Mouse (Mus musculus) MEL (cell line): ENCODE measurements at regions not wholly inside any gene's neighbourhood (a gene's known extent, or its start where the extent isn't known, plus 50 kb on each side); places are given as distances from the start of the nearest gene placed in this dataset.

Experiments
- DNase-seq: peaks from one replicate; pipeline ENCODE4 v3.0.0; 2011; ENCODE audit warnings: low read depth, low spot score
- H3K27ac ChIP-seq: 2 replicates; pipeline ENCODE4 v1.5.1; 2012; ENCODE audit warnings: low read depth, mild to moderate bottlenecking, control low read depth, low read length, moderate library complexity; ENCODE audit not compliant: control insufficient read depth
- H3K27me3 ChIP-seq, 2 experiments: fragments of 150-350 bp in 1 of 2; sonication (generic) in 1 of 2; 2 replicates each; pipeline ENCODE4 v1.6.1; 2012; ENCODE audit warnings: low read length in 2 of 2, mild to moderate bottlenecking in 2 of 2, improper control_type of control experiment in 1 of 2, moderate library complexity in 1 of 2; ENCODE audit not compliant: insufficient read depth in 2 of 2, control insufficient read depth in 1 of 2
- H3K36me3 ChIP-seq, 2 experiments: 2 replicates each; pipeline ENCODE4 v1.6.1; 2012 to 2014; ENCODE audit warnings: low read length in 2 of 2, improper control_type of control experiment in 1 of 2, inconsistent platforms in 1 of 2, mild to moderate bottlenecking in 1 of 2; ENCODE audit not compliant: insufficient read depth in 2 of 2, control insufficient read depth in 1 of 2
- H3K4me1 ChIP-seq, 2 experiments: fragments of 150-350 bp in 1 of 2; sonication (generic) in 1 of 2; 2 replicates each; pipeline ENCODE4 v1.6.1; 2012; ENCODE audit warnings: low read length in 2 of 2, improper control_type of control experiment in 1 of 2, mild to moderate bottlenecking in 1 of 2; ENCODE audit not compliant: insufficient read depth in 2 of 2, control insufficient read depth in 1 of 2
- H3K4me3 ChIP-seq, 2 experiments: fragments of 150-350 bp in 1 of 2; sonication (generic) in 1 of 2; 2 replicates each; pipeline ENCODE4 v1.5.1; 2012; ENCODE audit warnings: low read depth in 2 of 2, low read length in 2 of 2, mild to moderate bottlenecking in 2 of 2, moderate library complexity in 2 of 2, control low read depth in 1 of 2, improper control_type of control experiment in 1 of 2; ENCODE audit not compliant: control insufficient read depth in 1 of 2, insufficient read depth in 1 of 2
- H3K79me2 ChIP-seq: 2 replicates; pipeline ENCODE4 v1.6.1; 2012; ENCODE audit warnings: mild to moderate bottlenecking, low read length, moderate library complexity; ENCODE audit not compliant: control insufficient read depth, poor library complexity, insufficient read depth
- H3K9ac ChIP-seq: 2 replicates; pipeline ENCODE4 v1.6.1; 2012; ENCODE audit warnings: low read depth, mild to moderate bottlenecking, control low read depth, low read length, moderate library complexity; ENCODE audit not compliant: control insufficient read depth, poor library complexity, severe bottlenecking
- H3K9me3 ChIP-seq: fragments of 150-350 bp; sonication (generic); replicated peaks from 2 replicates; pipeline ENCODE4 v1.6.1; 2012; ENCODE audit warnings: mild to moderate bottlenecking, low read length, improper control_type of control experiment, moderate library complexity; ENCODE audit not compliant: insufficient read depth
- BHLHE40 ChIP-seq: IDR thresholded peaks from 2 replicates; pipeline ENCODE4 v1.6.1; 2012; ENCODE audit warnings: low read depth, mild to moderate bottlenecking, inconsistent platforms, low read length, improper control_type of control experiment, borderline replicate concordance
- CHD1 ChIP-seq: IDR thresholded peaks from 2 replicates; pipeline ENCODE4 v1.6.1; 2012; ENCODE audit warnings: low read depth, mild to moderate bottlenecking, inconsistent platforms, low read length, improper control_type of control experiment
- CTCF ChIP-seq, 3 experiments: IDR thresholded peaks in 2 of 3; conservative IDR thresholded peaks in 1 of 3; 2 replicates each; pipeline ENCODE4 v1.5.1; 2011 to 2012; ENCODE audit warnings: low read length in 3 of 3, low read depth in 2 of 3, mild to moderate bottlenecking in 2 of 3, improper control_type of control experiment in 1 of 3, inconsistent platforms in 1 of 3, mixed read lengths in 1 of 3, moderate library complexity in 1 of 3; ENCODE audit not compliant: control insufficient read depth in 1 of 3, insufficient read depth in 1 of 3, poor library complexity in 1 of 3, severe bottlenecking in 1 of 3
- E2F4 ChIP-seq: IDR thresholded peaks from 2 replicates; pipeline ENCODE4 v1.6.1; 2011; ENCODE audit warnings: low read depth, low read length, improper control_type of control experiment, borderline replicate concordance
- ELF1 ChIP-seq: IDR thresholded peaks from 2 replicates; pipeline ENCODE4 v1.6.1; 2014; ENCODE audit warnings: low read depth, mild to moderate bottlenecking, inconsistent platforms, low read length, improper control_type of control experiment, moderate library complexity
- ETS1 ChIP-seq: IDR thresholded peaks from 2 replicates; pipeline ENCODE4 v1.6.1; 2012; ENCODE audit warnings: low read depth, mild to moderate bottlenecking, inconsistent platforms, low read length, improper control_type of control experiment, moderate library complexity
- GATA1 ChIP-seq: IDR thresholded peaks from 2 replicates; pipeline ENCODE4 v1.6.1; 2011; ENCODE audit warnings: low read depth, low read length, improper control_type of control experiment
- JUND ChIP-seq: IDR thresholded peaks from 2 replicates; pipeline ENCODE4 v1.6.1; 2011; ENCODE audit warnings: low read depth, mild to moderate bottlenecking, improper control_type of control experiment, low read length
- MAFK ChIP-seq: IDR thresholded peaks from 2 replicates; pipeline ENCODE4 v1.6.1; 2011; ENCODE audit warnings: low read depth, mild to moderate bottlenecking, low read length, improper control_type of control experiment, borderline replicate concordance
- MAZ ChIP-seq: IDR thresholded peaks from 2 replicates; pipeline ENCODE4 v1.6.1; 2012; ENCODE audit warnings: low read depth, mild to moderate bottlenecking, inconsistent platforms, low read length, improper control_type of control experiment
- MEF2A ChIP-seq: IDR thresholded peaks from 2 replicates; pipeline ENCODE4 v1.6.1; 2014; ENCODE audit warnings: low read depth, mild to moderate bottlenecking, inconsistent platforms, low read length, improper control_type of control experiment; ENCODE audit not compliant: poor library complexity, insufficient replicate concordance, severe bottlenecking; ENCODE audit errors: extremely low read depth
- MXI1 ChIP-seq: IDR thresholded peaks from 2 replicates; pipeline ENCODE4 v1.6.1; 2011; ENCODE audit warnings: mild to moderate bottlenecking, low read depth, low read length, improper control_type of control experiment
- MYB ChIP-seq: IDR thresholded peaks from 2 replicates; pipeline ENCODE4 v1.6.1; 2011; ENCODE audit warnings: mild to moderate bottlenecking, low read depth, low read length, improper control_type of control experiment
- NRF1 ChIP-seq: IDR thresholded peaks from 2 replicates; pipeline ENCODE4 v1.6.1; 2014; ENCODE audit warnings: low read depth, mild to moderate bottlenecking, inconsistent platforms, low read length, improper control_type of control experiment, moderate library complexity; ENCODE audit not compliant: poor library complexity, insufficient read depth, severe bottlenecking
- POLR2A ChIP-seq, 2 experiments: IDR thresholded peaks; 2 replicates each; pipeline ENCODE4 v1.6.1; 2011 to 2012; ENCODE audit warnings: low read length in 2 of 2, mild to moderate bottlenecking in 2 of 2, control low read depth in 1 of 2, improper control_type of control experiment in 1 of 2, low read depth in 1 of 2, moderate library complexity in 1 of 2; ENCODE audit not compliant: control insufficient read depth in 1 of 2, insufficient read depth in 1 of 2, poor library complexity in 1 of 2
- POLR2AphosphoS2 ChIP-seq: IDR thresholded peaks from 2 replicates; pipeline ENCODE4 v1.6.1; 2011; ENCODE audit warnings: low read length, improper control_type of control experiment
- RAD21 ChIP-seq: IDR thresholded peaks from 2 replicates; pipeline ENCODE4 v1.6.1; 2011; ENCODE audit warnings: mild to moderate bottlenecking, low read depth, low read length, improper control_type of control experiment
- SIN3A ChIP-seq: IDR thresholded peaks from 2 replicates; pipeline ENCODE4 v1.6.1; 2012; ENCODE audit warnings: low read length, improper control_type of control experiment, inconsistent platforms
- SMC3 ChIP-seq: IDR thresholded peaks from 2 replicates; pipeline ENCODE4 v1.6.1; 2011; ENCODE audit warnings: low read depth, low read length, improper control_type of control experiment
- TAL1 ChIP-seq: IDR thresholded peaks from 2 replicates; pipeline ENCODE4 v1.6.1; 2012; ENCODE audit warnings: mild to moderate bottlenecking, inconsistent platforms, low read length, moderate library complexity, mixed read lengths
- TCF12 ChIP-seq: IDR thresholded peaks from 2 replicates; pipeline ENCODE4 v1.6.1; 2014; ENCODE audit warnings: low read depth, mild to moderate bottlenecking, inconsistent platforms, low read length, improper control_type of control experiment, moderate library complexity
- USF1 ChIP-seq: IDR thresholded peaks from 2 replicates; pipeline ENCODE4 v1.6.1; 2014; ENCODE audit warnings: low read depth, mild to moderate bottlenecking, inconsistent platforms, low read length, improper control_type of control experiment, moderate library complexity
- USF2 ChIP-seq, 2 experiments: IDR thresholded peaks; 2 replicates each; pipeline ENCODE4 v1.6.1; 2011 to 2012; ENCODE audit warnings: improper control_type of control experiment in 2 of 2, low read length in 2 of 2, borderline replicate concordance in 1 of 2, inconsistent platforms in 1 of 2, low read depth in 1 of 2, mild to moderate bottlenecking in 1 of 2; ENCODE audit not compliant: insufficient read depth in 1 of 2
- ZC3H11A ChIP-seq: IDR thresholded peaks from 2 replicates; pipeline ENCODE4 v1.6.1; 2012; ENCODE audit warnings: low read depth, mild to moderate bottlenecking, inconsistent platforms, low read length, improper control_type of control experiment
- ZKSCAN1 ChIP-seq: IDR thresholded peaks from 2 replicates; pipeline ENCODE4 v1.6.1; 2012; ENCODE audit warnings: low read depth, mild to moderate bottlenecking, inconsistent platforms, low read length, improper control_type of control experiment, moderate library complexity
- ZMIZ1 ChIP-seq: IDR thresholded peaks from 2 replicates; pipeline ENCODE4 v1.6.1; 2012; ENCODE audit warnings: low read depth, mild to moderate bottlenecking, inconsistent platforms, low read length, improper control_type of control experiment, moderate library complexity
- ZNF384 ChIP-seq: IDR thresholded peaks from 2 replicates; pipeline ENCODE4 v1.6.1; 2012; ENCODE audit warnings: low read depth, mild to moderate bottlenecking, inconsistent platforms, low read length, improper control_type of control experiment

- Histone ChIP-seq H3K27ac (no peak overlapping the region), H3K36me3 (no peaks in the 10 kb centered on the region), H3K9me3 (no peaks in the 10 kb centered on the region), H3K79me2 (no peaks in the 10 kb centered on the region), H3K9ac (no peak overlapping the region), H3K27me3 (no peaks in the 10 kb centered on the region), H3K4me3 (no peak overlapping the region), H3K4me1 (no peaks in the 10 kb centered on the region)
- TF ChIP-seq CTCF (IDR thresholded peaks at IDR 0.05 in 2 of 3, conservative IDR thresholded peaks at IDR 0.05 in 1 of 3; ENCODE audit: control insufficient read depth in 1 of 3, insufficient read depth in 1 of 3, low read depth in 2 of 3, low read length in 3 of 3, poor library complexity in 1 of 3, severe bottlenecking in 1 of 3) (no peak), NRF1 (no peak), E2F4 (no peak), SMC3 (no peak), TAL1 (no peak), POLR2AphosphoS2 (no peak), ZNF384 (no peak), MXI1 (no peak), SIN3A (no peak), USF2 (IDR thresholded peaks at IDR 0.05; ENCODE audit: borderline replicate concordance in 1 of 2, insufficient read depth in 1 of 2, low read depth in 1 of 2, low read length in 2 of 2) (no peak), MAZ (no peak), BHLHE40 (no peak), MYB (no peak), MAFK (no peak), ZKSCAN1 (no peak), ETS1 (no peak), ZC3H11A (no peak), JUND (no peak), CHD1 (no peak)
- no peak for DNase-seq
Observed at GRCm38 (mm10) chr9:41699031-41699430, 425.1 kb downstream of the Sorl1 start.

GRCm38 (mm10) chr9:41697611-41698467 lies 426.3 kb downstream of the Sorl1 start:
- no peaks in the 10 kb centered on the region for H3K4me1 ChIP-seq
- no peak overlapping the region for H3K27ac ChIP-seq
- TF ChIP-seq POLR2A (IDR thresholded peaks at IDR 0.05; ENCODE audit: control insufficient read depth in 1 of 2, insufficient read depth in 1 of 2, low read depth in 1 of 2, low read length in 2 of 2, poor library complexity in 1 of 2): no peak
- no peak for TF ChIP-seq ELF1
- TF ChIP-seq TCF12: no peak
- TF ChIP-seq USF1: no peak
- no peak for TF ChIP-seq NRF1
- TF ChIP-seq RAD21: no peak
- no peak for TF ChIP-seq CTCF (IDR thresholded peaks at IDR 0.05 in 2 of 3, conservative IDR thresholded peaks at IDR 0.05 in 1 of 3; ENCODE audit: control insufficient read depth in 1 of 3, insufficient read depth in 1 of 3, low read depth in 2 of 3, low read length in 3 of 3, poor library complexity in 1 of 3, severe bottlenecking in 1 of 3)
- no peak for TF ChIP-seq ZKSCAN1
- TF ChIP-seq BHLHE40: no peak
- no peak for TF ChIP-seq SIN3A
- no peak for TF ChIP-seq GATA1
- TF ChIP-seq MEF2A: no peak
- TF ChIP-seq SMC3: no peak
- no peak for TF ChIP-seq ZMIZ1
- no peak for DNase-seq
- H3K79me2 ChIP-seq: no peaks in the 10 kb centered on the region
- no peak overlapping the region for H3K4me3 ChIP-seq
- H3K36me3 ChIP-seq: no peaks in the 10 kb centered on the region
- no peaks in the 10 kb centered on the region for H3K9me3 ChIP-seq
- H3K27me3 ChIP-seq: no peaks in the 10 kb centered on the region
- H3K9ac ChIP-seq: no peak overlapping the region
